Mouse (Mus musculus) thymus, adult 2 months (tissue): ENCODE data around the gene Eif3k.

Source experiments
- CTCF ChIP-seq: fragments of 200-500 bp; IDR thresholded peaks from 2 replicates; pipeline ENCODE4 v1.5.1; 2012; ENCODE audit warnings: mild to moderate bottlenecking, control low read depth, low read length, moderate library complexity, borderline replicate concordance; ENCODE audit not compliant: control insufficient read depth, poor library complexity, insufficient read depth; ENCODE audit errors: extremely low read depth
- POLR2A ChIP-seq: fragments of 200-500 bp; IDR thresholded peaks from 2 replicates; pipeline ENCODE4 v1.6.1; 2012; ENCODE audit warnings: mild to moderate bottlenecking, low read length, control low read depth, moderate library complexity; ENCODE audit not compliant: control insufficient read depth, poor library complexity, insufficient read depth; ENCODE audit errors: extremely low read depth

DNA sequence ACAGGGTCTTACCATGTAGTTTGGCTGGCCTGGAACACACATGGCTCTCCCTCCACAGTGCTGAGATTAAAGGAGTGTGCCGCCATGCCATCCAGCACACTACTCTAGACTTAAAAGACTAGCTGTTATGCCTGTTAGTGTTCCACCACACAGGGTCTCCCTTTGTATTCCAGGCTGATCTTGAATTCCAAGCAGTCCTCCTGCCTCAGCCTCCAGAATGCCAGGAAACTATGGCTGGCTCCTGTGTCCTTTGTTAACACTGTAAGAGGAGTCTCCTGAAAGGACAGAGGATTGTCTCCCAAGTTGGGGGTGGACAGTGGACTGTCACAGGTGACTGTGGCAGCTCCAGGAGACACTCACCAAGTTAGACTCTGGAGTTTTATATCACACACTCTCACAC lies 12.4 kb downstream of the Eif3k start:
- TF ChIP-seq CTCF (no peak), POLR2A (no peak)
